Mouse (Mus musculus) brain, embryonic 14.5 days (tissue): Measurements from ENCODE around the gene Dclk1.

Experiments
- CTCF ChIP-seq: fragments of 200-500 bp; IDR thresholded peaks from 2 replicates; pipeline ENCODE4 v1.5.1; 2012; ENCODE audit warnings: inconsistent platforms, mild to moderate bottlenecking, moderate library complexity, borderline replicate concordance; ENCODE audit not compliant: insufficient read depth, insufficient read length; ENCODE audit errors: extremely low read depth
- POLR2A ChIP-seq: fragments of 200-500 bp; IDR thresholded peaks from 2 replicates; pipeline ENCODE4 v1.6.1; 2012; ENCODE audit warnings: mild to moderate bottlenecking, inconsistent platforms, borderline replicate concordance; ENCODE audit not compliant: poor library complexity, insufficient read depth, insufficient read length, severe bottlenecking; ENCODE audit errors: extremely low read depth

DNA sequence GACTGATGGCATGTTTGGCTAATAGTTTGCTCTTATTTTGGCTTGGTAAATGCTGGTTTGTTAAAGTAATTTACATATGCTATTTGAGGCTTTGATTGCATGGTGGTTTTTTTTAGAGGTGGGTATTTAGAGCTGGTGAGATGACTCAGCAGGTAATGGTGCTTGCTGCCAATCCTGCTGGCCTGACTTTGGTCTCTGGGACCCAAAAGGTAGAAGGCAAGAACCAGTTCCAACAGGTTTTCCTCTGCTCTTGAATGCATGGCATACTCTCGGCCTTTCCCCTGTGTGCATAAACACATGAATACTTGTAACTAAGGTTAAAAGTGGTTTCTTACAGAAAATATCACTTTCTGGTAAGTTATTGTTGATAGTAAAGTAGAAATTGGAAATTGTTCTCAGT, 34.7 kb downstream of the Dclk1 start:
- TF ChIP-seq CTCF (no peak), POLR2A (no peak)
